Mouse (Mus musculus) MEL (cell line): ENCODE data around the gene Gm10271. TPM values are rescaled to one million over a fixed set of nuclear protein-coding genes. Genes with fewer than 3 reads are reported as not detected.

Experiments used
- DNase-seq: peaks from one replicate; pipeline ENCODE4 v3.0.0; 2011; ENCODE audit warnings: low read depth, low spot score
- H3K27ac ChIP-seq: 2 replicates; pipeline ENCODE4 v1.5.1; 2012; ENCODE audit warnings: low read depth, mild to moderate bottlenecking, control low read depth, low read length, moderate library complexity; ENCODE audit not compliant: control insufficient read depth
- H3K27me3 ChIP-seq, 2 experiments: fragments of 150-350 bp in 1 of 2; sonication (generic) in 1 of 2; 2 replicates each; pipeline ENCODE4 v1.6.1; 2012; ENCODE audit warnings: low read length in 2 of 2, mild to moderate bottlenecking in 2 of 2, improper control_type of control experiment in 1 of 2, moderate library complexity in 1 of 2; ENCODE audit not compliant: insufficient read depth in 2 of 2, control insufficient read depth in 1 of 2
- H3K36me3 ChIP-seq, 2 experiments: 2 replicates each; pipeline ENCODE4 v1.6.1; 2012 to 2014; ENCODE audit warnings: low read length in 2 of 2, improper control_type of control experiment in 1 of 2, inconsistent platforms in 1 of 2, mild to moderate bottlenecking in 1 of 2; ENCODE audit not compliant: insufficient read depth in 2 of 2, control insufficient read depth in 1 of 2
- H3K4me1 ChIP-seq, 2 experiments: fragments of 150-350 bp in 1 of 2; sonication (generic) in 1 of 2; 2 replicates each; pipeline ENCODE4 v1.6.1; 2012; ENCODE audit warnings: low read length in 2 of 2, improper control_type of control experiment in 1 of 2, mild to moderate bottlenecking in 1 of 2; ENCODE audit not compliant: insufficient read depth in 2 of 2, control insufficient read depth in 1 of 2
- H3K4me3 ChIP-seq, 2 experiments: fragments of 150-350 bp in 1 of 2; sonication (generic) in 1 of 2; 2 replicates each; pipeline ENCODE4 v1.5.1; 2012; ENCODE audit warnings: low read depth in 2 of 2, low read length in 2 of 2, mild to moderate bottlenecking in 2 of 2, moderate library complexity in 2 of 2, control low read depth in 1 of 2, improper control_type of control experiment in 1 of 2; ENCODE audit not compliant: control insufficient read depth in 1 of 2, insufficient read depth in 1 of 2
- H3K79me2 ChIP-seq: 2 replicates; pipeline ENCODE4 v1.6.1; 2012; ENCODE audit warnings: mild to moderate bottlenecking, low read length, moderate library complexity; ENCODE audit not compliant: control insufficient read depth, poor library complexity, insufficient read depth
- H3K9ac ChIP-seq: 2 replicates; pipeline ENCODE4 v1.6.1; 2012; ENCODE audit warnings: low read depth, mild to moderate bottlenecking, control low read depth, low read length, moderate library complexity; ENCODE audit not compliant: control insufficient read depth, poor library complexity, severe bottlenecking
- H3K9me3 ChIP-seq: fragments of 150-350 bp; sonication (generic); replicated peaks from 2 replicates; pipeline ENCODE4 v1.6.1; 2012; ENCODE audit warnings: mild to moderate bottlenecking, low read length, improper control_type of control experiment, moderate library complexity; ENCODE audit not compliant: insufficient read depth
- BHLHE40 ChIP-seq: IDR thresholded peaks from 2 replicates; pipeline ENCODE4 v1.6.1; 2012; ENCODE audit warnings: low read depth, mild to moderate bottlenecking, inconsistent platforms, low read length, improper control_type of control experiment, borderline replicate concordance
- CHD1 ChIP-seq: IDR thresholded peaks from 2 replicates; pipeline ENCODE4 v1.6.1; 2012; ENCODE audit warnings: low read depth, mild to moderate bottlenecking, inconsistent platforms, low read length, improper control_type of control experiment
- E2F4 ChIP-seq: IDR thresholded peaks from 2 replicates; pipeline ENCODE4 v1.6.1; 2011; ENCODE audit warnings: low read depth, low read length, improper control_type of control experiment, borderline replicate concordance
- ELF1 ChIP-seq: IDR thresholded peaks from 2 replicates; pipeline ENCODE4 v1.6.1; 2014; ENCODE audit warnings: low read depth, mild to moderate bottlenecking, inconsistent platforms, low read length, improper control_type of control experiment, moderate library complexity
- EP300 ChIP-seq, 2 experiments: IDR thresholded peaks; 2 replicates each; pipeline ENCODE4 v1.6.1; 2011; ENCODE audit warnings: improper control_type of control experiment in 2 of 2, low read length in 2 of 2, low read depth in 1 of 2, mild to moderate bottlenecking in 1 of 2
- MAFK ChIP-seq: IDR thresholded peaks from 2 replicates; pipeline ENCODE4 v1.6.1; 2011; ENCODE audit warnings: low read depth, mild to moderate bottlenecking, low read length, improper control_type of control experiment, borderline replicate concordance
- MAX ChIP-seq: IDR thresholded peaks from 2 replicates; pipeline ENCODE4 v1.6.1; 2011; ENCODE audit warnings: low read length, improper control_type of control experiment
- MEF2A ChIP-seq: IDR thresholded peaks from 2 replicates; pipeline ENCODE4 v1.6.1; 2014; ENCODE audit warnings: low read depth, mild to moderate bottlenecking, inconsistent platforms, low read length, improper control_type of control experiment; ENCODE audit not compliant: poor library complexity, insufficient replicate concordance, severe bottlenecking; ENCODE audit errors: extremely low read depth
- NELFE ChIP-seq: IDR thresholded peaks from 2 replicates; pipeline ENCODE4 v1.6.1; 2011; ENCODE audit warnings: low read depth, low read length, improper control_type of control experiment
- NRF1 ChIP-seq: IDR thresholded peaks from 2 replicates; pipeline ENCODE4 v1.6.1; 2014; ENCODE audit warnings: low read depth, mild to moderate bottlenecking, inconsistent platforms, low read length, improper control_type of control experiment, moderate library complexity; ENCODE audit not compliant: poor library complexity, insufficient read depth, severe bottlenecking
- POLR2A ChIP-seq, 2 experiments: IDR thresholded peaks; 2 replicates each; pipeline ENCODE4 v1.6.1; 2011 to 2012; ENCODE audit warnings: low read length in 2 of 2, mild to moderate bottlenecking in 2 of 2, control low read depth in 1 of 2, improper control_type of control experiment in 1 of 2, low read depth in 1 of 2, moderate library complexity in 1 of 2; ENCODE audit not compliant: control insufficient read depth in 1 of 2, insufficient read depth in 1 of 2, poor library complexity in 1 of 2
- POLR2AphosphoS5 ChIP-seq: IDR thresholded peaks from 2 replicates; pipeline ENCODE4 v1.6.1; 2012; ENCODE audit warnings: low read depth, borderline replicate concordance, mild to moderate bottlenecking, inconsistent platforms, low read length, moderate library complexity, mixed read lengths
- RCOR1 ChIP-seq: IDR thresholded peaks from 2 replicates; pipeline ENCODE4 v1.6.1; 2012; ENCODE audit warnings: low read depth, mild to moderate bottlenecking, inconsistent platforms, low read length, improper control_type of control experiment
- SMC3 ChIP-seq: IDR thresholded peaks from 2 replicates; pipeline ENCODE4 v1.6.1; 2011; ENCODE audit warnings: low read depth, low read length, improper control_type of control experiment
- TBP ChIP-seq: IDR thresholded peaks from 2 replicates; pipeline ENCODE4 v1.8.0; 2011; ENCODE audit warnings: low read depth, low read length, improper control_type of control experiment
- ZKSCAN1 ChIP-seq: IDR thresholded peaks from 2 replicates; pipeline ENCODE4 v1.6.1; 2012; ENCODE audit warnings: low read depth, mild to moderate bottlenecking, inconsistent platforms, low read length, improper control_type of control experiment, moderate library complexity
- ZMIZ1 ChIP-seq: IDR thresholded peaks from 2 replicates; pipeline ENCODE4 v1.6.1; 2012; ENCODE audit warnings: low read depth, mild to moderate bottlenecking, inconsistent platforms, low read length, improper control_type of control experiment, moderate library complexity
- polyA plus RNA-seq, 2 experiments: library from polyadenylated mRNA; stranded (reverse) in 1 of 2; unstranded in 1 of 2; fragments of >175 nt in 1 of 2; fragments of >200 nt in 1 of 2; gene quantifications; 2 replicates each; pipeline versions ENCODE4 v1.2.1 to v1.2.4; 2012; ENCODE audit warnings: low replicate concordance in 2 of 2, low read depth in 1 of 2; ENCODE audit not compliant: insufficient read length in 2 of 2, insufficient read depth in 1 of 2, missing spikeins in 1 of 2
- total RNA-seq: library from RNA; depleted of rRNA; stranded (reverse); fragments of 300-350 nt; gene quantifications from 2 replicates; pipeline ENCODE4 v1.2.3, GENCODE M21; 2012; rRNA removed

Gm10271 gene
- total and polyA plus RNA-seq, 3 experiments: not detected

- no peak overlapping the region for H3K4me3 ChIP-seq
- H3K9ac ChIP-seq: no peak overlapping the region
- no peak for DNase-seq
- no peaks in the 10 kb centered on the region for H3K9me3 ChIP-seq
- no peaks in the 10 kb centered on the region for H3K27me3 ChIP-seq
- no peak overlapping the region for H3K27ac ChIP-seq
- H3K4me1 ChIP-seq: no peaks in the 10 kb centered on the region
- H3K36me3 ChIP-seq: peaks cover 0 to 2% of the 10 kb centered on the region in 2 experiments; a peak in 1 of 4 replicates
- H3K79me2 ChIP-seq: no peaks in the 10 kb centered on the region
- TF ChIP-seq CHD1 (no peak), RCOR1 (no peak), NRF1 (no peak), BHLHE40 (no peak), MAX (no peak), SMC3 (no peak), ZKSCAN1 (no peak), MAFK (no peak), TBP (no peak), EP300 (IDR thresholded peaks at IDR 0.05; ENCODE audit: low read depth in 1 of 2, low read length in 2 of 2) (no peak), E2F4 (no peak), POLR2A (IDR thresholded peaks at IDR 0.05; ENCODE audit: control insufficient read depth in 1 of 2, insufficient read depth in 1 of 2, low read depth in 1 of 2, low read length in 2 of 2, poor library complexity in 1 of 2) (no peak), MEF2A (no peak), POLR2AphosphoS5 (no peak), NELFE (no peak), ELF1 (no peak), ZMIZ1 (no peak)
Measured at GRCm38 (mm10) chr10:116908901-116909642, 63.3 kb downstream of the Gm10271 start.

Other genes starting within 250 kb of the Gm10271 start
- not detected in 2 replicates for gene Myrfl, start 75.7 kb downstream of the Gm10271 start, total RNA-seq
- gene Myrfl, start 75.7 kb downstream of the Gm10271 start, polyA plus RNA-seq: under 1 TPM in 1 of 2 experiments, not detected in 1; 0.03 TPM
- 15.2 and 16.8 TPM in 2 replicates for gene Rab3ip, start 21.8 kb downstream of the Gm10271 start, total RNA-seq
- 10 to 100 TPM in 1 of 2 experiments, not detected in 1; 23.2 TPM for gene Rab3ip, start 21.8 kb downstream of the Gm10271 start, polyA plus RNA-seq
- not detected in 2 replicates for gene Best3, start 13.7 kb upstream of the Gm10271 start, total RNA-seq
- not detected for gene Best3, start 13.7 kb upstream of the Gm10271 start, polyA plus RNA-seq
- not detected in 2 replicates for gene Lrrc10, start 72.7 kb upstream of the Gm10271 start, total RNA-seq
- gene Lrrc10, start 72.7 kb upstream of the Gm10271 start, polyA plus RNA-seq: under 1 TPM in 1 of 2 experiments, not detected in 1; 0.18 TPM
- gene Cct2, start 91.2 kb upstream of the Gm10271 start, total RNA-seq: 543 and 600 TPM in 2 replicates
- 100 to 1,000 TPM in 1 of 2 experiments, not detected in 1; 879 TPM for gene Cct2, start 91.2 kb upstream of the Gm10271 start, polyA plus RNA-seq
- 6.6 and 6.7 TPM in 2 replicates for gene Frs2, start 175.9 kb upstream of the Gm10271 start, total RNA-seq
- 100 to 1,000 TPM in 1 of 2 experiments, 10 to 100 TPM in 1; 11.8 to 129 TPM for gene Frs2, start 175.9 kb upstream of the Gm10271 start, polyA plus RNA-seq